Mouse (Mus musculus): ENCODE measurements around the gene Bglap3. TPM values are rescaled to one million over a fixed set of nuclear protein-coding genes. Genes with fewer than 3 reads are reported as not detected.
A peak's percentile ranks its signal among the peaks of the same experiment; 100 is the strongest.

Gene Bglap3
- polyA plus RNA-seq, 1 experiment from 2014 or later, result not detected

GRCm38 (mm10) chr3:88365705-88366361 is 6.7 kb downstream of the Bglap3 start:
- peaks cover 2% of the 10 kb centered on the region; the same call in 1 of the 2 replicates for H3K9me3 ChIP-seq (replicated peaks; ENCODE audit: control insufficient read depth, low read length, poor library complexity, severe bottlenecking)
- no peak overlapping the region for H3K4me2 ChIP-seq (ENCODE audit: low read length)
- no peak overlapping the region for H3K4me3 ChIP-seq (ENCODE audit: low read depth, low read length)
- H3K36me3 ChIP-seq (ENCODE audit: control insufficient read depth, insufficient read depth, low read length), result peaks cover 14% of the 10 kb centered on the region
- WGBS, result 33% methylated on average over 34 of the region's 34 CpGs
- H3K4me1 ChIP-seq (ENCODE audit: control insufficient read depth, insufficient read depth, low read length), result no peaks in the 10 kb centered on the region
- no peak overlapping the region for H3K27ac ChIP-seq (ENCODE audit: low read length)
- H3K27me3 ChIP-seq (ENCODE audit: control insufficient read depth, insufficient read depth, low read depth, low read length), result peaks cover 4% of the 10 kb centered on the region; the same call in 1 of the 2 replicates
- H3K9ac ChIP-seq (ENCODE audit: low read depth, low read length), result no peak overlapping the region
- ATAC-seq, result no peak

DNA sequence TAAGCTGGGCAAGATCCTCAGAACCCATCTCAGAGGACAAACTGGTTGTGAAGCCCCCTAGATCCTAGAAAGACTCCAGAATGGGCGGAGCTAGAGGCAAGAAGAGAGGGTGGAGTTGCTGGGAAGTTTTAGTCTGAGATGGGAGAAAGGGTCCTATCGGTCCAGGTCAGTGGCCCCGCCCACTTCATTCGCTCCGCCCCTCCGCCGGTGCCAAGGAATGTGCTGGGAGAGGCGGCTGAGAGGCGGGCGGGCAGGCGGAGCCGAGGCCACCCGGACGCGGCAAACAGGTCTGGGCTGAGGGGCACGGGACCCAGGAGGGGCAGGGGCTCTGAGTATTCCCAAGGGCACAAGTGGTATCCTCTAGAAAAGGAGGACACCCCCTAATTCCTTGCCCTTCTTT is 8.2 kb downstream of the Bglap3 start, which contains the start of gene Paqr6:
TSS of gene Paqr6 (plus strand) at position 248 of the 400 bp plus-strand sequence.
- 4% methylated on average over 16 of the region's 16 CpGs for WGBS
- Histone ChIP-seq H3K4me2 (ENCODE audit: low read length) (no peak within 1 kb of the TSS), H3K27ac (ENCODE audit: low read length) (no peak within 1 kb of the TSS)

DNA sequence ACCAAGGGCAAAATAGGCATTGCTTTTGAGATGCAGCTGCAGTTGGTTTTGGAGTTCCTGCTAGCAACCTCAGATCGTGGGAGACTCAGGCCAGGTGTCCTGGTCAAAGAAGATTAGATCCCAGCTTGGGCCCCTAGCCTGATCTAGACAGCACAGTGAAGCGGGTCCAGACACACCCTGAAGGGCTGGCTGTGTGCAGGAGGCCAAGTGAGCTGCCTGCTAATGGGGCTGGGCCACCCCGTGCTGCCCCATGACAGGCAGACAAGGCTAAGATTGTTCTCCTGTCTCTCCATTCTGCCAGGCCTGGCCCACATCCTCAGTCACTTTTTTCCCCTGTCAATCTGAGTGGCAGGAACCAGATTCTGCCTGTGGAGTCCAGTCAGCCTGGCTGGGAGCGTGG is 8.8 kb downstream of the Bglap3 start:
- Histone ChIP-seq H3K9ac (ENCODE audit: low read depth, low read length) (no peak overlapping the region), H3K4me3 (ENCODE audit: low read depth, low read length) (no peak overlapping the region), H3K27me3 (ENCODE audit: control insufficient read depth, insufficient read depth, low read depth, low read length) (peaks cover 4% of the 10 kb centered on the region; the same call in 1 of the 2 replicates), H3K4me2 (ENCODE audit: low read length) (no peak overlapping the region), H3K4me1 (ENCODE audit: control insufficient read depth, insufficient read depth, low read length) (no peaks in the 10 kb centered on the region), H3K27ac (ENCODE audit: low read length) (no peak overlapping the region), H3K36me3 (ENCODE audit: control insufficient read depth, insufficient read depth, low read length) (peaks cover 31% of the 10 kb centered on the region), H3K9me3 (replicated peaks; ENCODE audit: control insufficient read depth, low read length, poor library complexity, severe bottlenecking) (no peaks in the 10 kb centered on the region)
- ATAC-seq, result no peak
- 53% methylated on average over 4 of the region's 4 CpGs for whole genome bisulfite sequencing

More for the DNA sequence above, 8.2 kb downstream of the Bglap3 start, which contains the start of gene Paqr6:
- Histone ChIP-seq H3K36me3 (ENCODE audit: control insufficient read depth, insufficient read depth, low read length) (peaks cover 28% of the 10 kb centered on the region), H3K27me3 (ENCODE audit: control insufficient read depth, insufficient read depth, low read depth, low read length) (peaks cover 4% of the 10 kb centered on the region; the same call in 1 of the 2 replicates), H3K9me3 (replicated peaks; ENCODE audit: control insufficient read depth, low read length, poor library complexity, severe bottlenecking) (no peaks in the 10 kb centered on the region), H3K9ac (ENCODE audit: low read depth, low read length) (no peak within 1 kb of the TSS), H3K4me3 (ENCODE audit: low read depth, low read length) (no peak within 1 kb of the TSS), H3K4me1 (ENCODE audit: control insufficient read depth, insufficient read depth, low read length) (no peaks in the 10 kb centered on the region)
- ATAC-seq, result no peak

DNA sequence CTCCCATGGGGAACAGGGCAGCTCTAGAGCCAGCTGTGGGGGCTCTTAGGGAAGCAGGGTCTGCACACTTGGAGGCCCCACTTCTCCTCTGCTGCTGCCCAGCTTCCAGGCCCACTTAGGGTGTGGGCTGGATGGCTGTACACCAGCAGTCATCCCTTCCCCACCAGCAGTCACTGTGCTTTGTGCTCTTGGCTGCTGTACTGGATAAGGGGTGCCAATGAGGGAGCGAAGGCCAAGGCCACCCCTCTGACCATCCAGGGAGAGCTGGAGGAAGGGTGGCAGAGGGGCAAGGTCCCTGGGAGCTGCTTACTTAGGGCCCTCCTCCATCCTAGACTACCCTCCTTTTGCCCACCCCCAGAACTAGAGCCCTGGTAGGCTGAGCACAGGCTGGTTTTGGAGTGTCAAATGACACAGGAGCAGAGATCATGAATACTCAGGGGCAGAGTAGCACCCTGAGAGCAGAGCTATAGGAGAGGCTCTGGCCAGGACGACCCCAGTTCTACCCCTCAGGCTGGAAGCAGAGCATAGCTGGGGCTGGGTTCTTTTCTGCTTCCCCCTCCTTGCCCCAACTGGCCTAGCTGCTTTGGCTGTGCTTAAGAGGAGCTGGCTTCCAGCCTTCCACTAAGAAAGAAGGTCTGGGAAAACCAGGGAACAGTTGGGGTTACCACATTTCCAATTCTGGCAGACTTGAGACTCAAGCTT is 10.8 kb downstream of the Bglap3 start:
- Histone ChIP-seq H3K9ac (ENCODE audit: low read depth, low read length) (no peak overlapping the region), H3K27ac (ENCODE audit: low read length) (peak overlapping the region; percentile 8; the same call in 1 of the 2 replicates), H3K27me3 (ENCODE audit: control insufficient read depth, insufficient read depth, low read depth, low read length) (peaks cover 4% of the 10 kb centered on the region; the same call in 1 of the 2 replicates), H3K36me3 (ENCODE audit: control insufficient read depth, insufficient read depth, low read length) (peaks cover 43% of the 10 kb centered on the region), H3K4me2 (ENCODE audit: low read length) (no peak overlapping the region), H3K4me1 (ENCODE audit: control insufficient read depth, insufficient read depth, low read length) (no peaks in the 10 kb centered on the region), H3K4me3 (ENCODE audit: low read depth, low read length) (no peak overlapping the region), H3K9me3 (replicated peaks; ENCODE audit: control insufficient read depth, low read length, poor library complexity, severe bottlenecking) (no peaks in the 10 kb centered on the region)
- WGBS, result 92% methylated on average over 2 of the region's 2 CpGs
- no peak for ATAC-seq

- WGBS, result 81% methylated on average over 5 of the region's 6 CpGs
- ATAC-seq, result no peak
Measured at GRCm38 (mm10) chr3:88361096-88361495, 11.4 kb downstream of the Bglap3 start.

GRCm38 (mm10) chr3:88359989-88360388 is 12.6 kb downstream of the Bglap3 start:
- H3K4me1 ChIP-seq (ENCODE audit: control insufficient read depth, insufficient read depth, low read length), result no peaks in the 10 kb centered on the region
- H3K27ac ChIP-seq (ENCODE audit: low read length), result no peak overlapping the region
- no peak overlapping the region for H3K9ac ChIP-seq (ENCODE audit: low read depth, low read length)
- no peak overlapping the region for H3K4me3 ChIP-seq (ENCODE audit: low read depth, low read length)
- ATAC-seq, result no peak
- no peaks in the 10 kb centered on the region for H3K9me3 ChIP-seq (replicated peaks; ENCODE audit: control insufficient read depth, low read length, poor library complexity, severe bottlenecking)
- 78% methylated on average over 3 of the region's 3 CpGs for WGBS
- no peaks in the 10 kb centered on the region for H3K27me3 ChIP-seq (ENCODE audit: control insufficient read depth, insufficient read depth, low read depth, low read length)
- peaks cover 47% of the 10 kb centered on the region for H3K36me3 ChIP-seq (ENCODE audit: control insufficient read depth, insufficient read depth, low read length)
- H3K4me2 ChIP-seq (ENCODE audit: low read length), result no peak overlapping the region

More at GRCm38 (mm10) chr3:88361096-88361495, 11.4 kb downstream of the Bglap3 start:
- Histone ChIP-seq H3K27ac (ENCODE audit: low read length) (no peak overlapping the region), H3K4me1 (ENCODE audit: control insufficient read depth, insufficient read depth, low read length) (no peaks in the 10 kb centered on the region), H3K9me3 (replicated peaks; ENCODE audit: control insufficient read depth, low read length, poor library complexity, severe bottlenecking) (no peaks in the 10 kb centered on the region), H3K4me2 (ENCODE audit: low read length) (no peak overlapping the region), H3K27me3 (ENCODE audit: control insufficient read depth, insufficient read depth, low read depth, low read length) (peaks cover 4% of the 10 kb centered on the region; the same call in 1 of the 2 replicates), H3K9ac (ENCODE audit: low read depth, low read length) (no peak overlapping the region), H3K4me3 (ENCODE audit: low read depth, low read length) (no peak overlapping the region), H3K36me3 (ENCODE audit: control insufficient read depth, insufficient read depth, low read length) (peaks cover 43% of the 10 kb centered on the region)

- no peak overlapping the region for H3K9ac ChIP-seq (ENCODE audit: low read depth, low read length)
- H3K27ac ChIP-seq (ENCODE audit: low read length), result no peak overlapping the region
- no peaks in the 10 kb centered on the region for H3K4me1 ChIP-seq (ENCODE audit: control insufficient read depth, insufficient read depth, low read length)
- no peaks in the 10 kb centered on the region for H3K9me3 ChIP-seq (replicated peaks; ENCODE audit: control insufficient read depth, low read length, poor library complexity, severe bottlenecking)
- WGBS, result 67% methylated on average over 5 of the region's 5 CpGs
- H3K36me3 ChIP-seq (ENCODE audit: control insufficient read depth, insufficient read depth, low read length), result peaks cover 51% of the 10 kb centered on the region
- ATAC-seq, result no peak
- H3K27me3 ChIP-seq (ENCODE audit: control insufficient read depth, insufficient read depth, low read depth, low read length), result no peaks in the 10 kb centered on the region
- no peak overlapping the region for H3K4me3 ChIP-seq (ENCODE audit: low read depth, low read length)
- no peak overlapping the region for H3K4me2 ChIP-seq (ENCODE audit: low read length)
Measured at GRCm38 (mm10) chr3:88359584-88359983, 13.0 kb downstream of the Bglap3 start.

DNA sequence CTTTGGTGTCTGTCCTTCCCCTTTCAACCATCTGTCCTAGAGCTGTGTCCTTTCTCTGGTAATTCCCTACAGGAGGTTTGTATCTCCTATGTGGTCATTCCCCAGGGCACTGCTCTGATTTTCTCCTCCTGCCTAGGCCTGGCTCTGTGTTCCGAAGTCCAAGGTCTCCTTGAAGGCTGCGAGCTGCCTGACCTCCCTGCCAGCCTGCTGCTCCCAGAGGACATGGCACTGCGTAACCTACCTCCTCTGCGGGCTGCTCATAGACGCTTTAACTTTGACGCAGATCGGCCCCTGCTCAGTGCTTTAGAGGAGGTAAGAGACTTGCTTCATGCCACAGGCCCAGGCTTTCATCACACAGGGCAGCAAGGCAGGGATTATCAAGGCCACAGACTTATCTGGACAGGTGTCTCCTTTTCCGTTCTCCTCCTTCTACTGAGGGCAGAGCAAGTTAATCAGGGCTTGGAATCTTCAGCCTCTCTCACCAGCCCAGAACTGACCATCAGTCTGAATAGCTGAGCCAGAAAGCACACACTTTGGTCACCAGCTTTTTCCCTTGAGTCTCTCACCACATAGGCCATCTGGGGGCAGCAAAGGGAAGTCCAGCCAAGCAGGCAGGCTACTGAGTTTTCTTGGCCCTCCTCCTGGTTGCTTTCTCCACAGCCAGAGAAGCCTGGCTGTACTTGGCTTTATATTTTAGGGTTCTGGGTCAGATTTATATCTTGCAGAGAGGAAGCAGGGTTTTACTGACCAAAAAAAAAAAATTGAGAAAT is 18.0 kb downstream of the Bglap3 start:
- H3K4me1 ChIP-seq (ENCODE audit: control insufficient read depth, insufficient read depth, low read length), result no peaks in the 10 kb centered on the region
- H3K27me3 ChIP-seq (ENCODE audit: control insufficient read depth, insufficient read depth, low read depth, low read length), result no peaks in the 10 kb centered on the region
- ATAC-seq, result no peak
- H3K36me3 ChIP-seq (ENCODE audit: control insufficient read depth, insufficient read depth, low read length), result peaks cover 68% of the 10 kb centered on the region
- H3K4me3 ChIP-seq (ENCODE audit: low read depth, low read length), result no peak overlapping the region
- H3K9me3 ChIP-seq (replicated peaks; ENCODE audit: control insufficient read depth, low read length, poor library complexity, severe bottlenecking), result no peaks in the 10 kb centered on the region
- 94% methylated on average over 8 of the region's 8 CpGs for WGBS
- no peak overlapping the region for H3K9ac ChIP-seq (ENCODE audit: low read depth, low read length)
- H3K4me2 ChIP-seq (ENCODE audit: low read length), result no peak overlapping the region
- no peak overlapping the region for H3K27ac ChIP-seq (ENCODE audit: low read length)
